Mouse (Mus musculus): ENCODE data around the gene Pald1. TPM values are rescaled to one million over a fixed set of nuclear protein-coding genes. Genes with fewer than 3 reads are reported as not detected.
A peak's percentile ranks its signal among the peaks of the same experiment; 100 is the strongest.

Gene Pald1
- polyA plus RNA-seq (2015; fragmentation: Nextera tagmentation; extraction: Ambion mirVana): 20.2 and 24.8 TPM in 2 replicates

DNA sequence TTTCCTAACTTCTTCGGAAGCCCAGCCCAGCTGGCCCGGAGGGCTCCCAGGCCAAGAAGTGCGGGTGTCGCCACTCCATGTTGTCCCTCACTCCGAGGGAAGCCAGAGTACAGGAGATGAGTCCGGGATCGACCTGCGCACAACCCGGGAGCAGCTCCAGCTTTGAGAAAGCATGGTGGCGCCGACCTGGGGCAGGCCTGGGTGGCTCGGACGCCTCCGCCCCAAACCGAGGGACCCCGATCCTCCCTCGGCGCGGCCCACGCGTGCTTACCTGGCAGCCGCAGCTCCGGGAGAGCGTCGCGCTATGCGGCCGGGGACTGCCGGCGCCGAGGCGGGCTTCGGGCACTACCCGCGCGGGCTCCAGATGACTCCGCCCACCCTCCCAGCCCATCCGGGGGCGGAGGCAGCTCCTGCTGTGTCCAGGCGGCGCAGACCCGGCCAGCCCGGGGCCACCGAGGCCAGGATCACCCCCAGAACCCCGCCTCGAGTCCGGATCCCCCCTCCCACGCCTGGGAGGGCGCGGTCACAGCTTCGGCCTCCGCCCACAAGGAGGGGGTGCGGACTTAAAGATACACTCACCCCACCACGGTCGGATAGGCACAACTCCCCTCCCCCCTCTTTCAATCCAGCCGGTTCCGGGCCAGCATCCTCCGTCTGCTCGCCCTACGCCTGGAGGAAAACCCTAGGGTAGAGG lies at the start of gene Pald1:
Pald1 (minus strand) TSS at position 510 of the 694 bp plus-strand sequence.
- Histone ChIP-seq H3K4me1 (replicated peaks; ENCODE audit: insufficient read depth, low read length) (peaks cover 20% of the 10 kb centered on the region; the same call in 1 of the 2 replicates), H3K9ac (ENCODE audit: low read depth, low read length) (peak within 1 kb of the TSS; percentile 71), H3K9me3 (replicated peaks; ENCODE audit: low read length) (no peaks in the 10 kb centered on the region), H3K27ac (peak within 1 kb of the TSS; percentile 76), H3K4me2 (ENCODE audit: low read length) (peak within 1 kb of the TSS; percentile 87), H3K4me3 (replicated peaks; ENCODE audit: low read depth, low read length) (peak within 1 kb of the TSS; percentile 60), H3K27me3 (ENCODE audit: insufficient read depth, low read length) (no peaks in the 10 kb centered on the region), H3K36me3 (ENCODE audit: insufficient read depth, low read length) (no peaks in the 10 kb centered on the region)
- TF ChIP-seq CTCF (IDR thresholded peaks at IDR 0.05; ENCODE audit: low read depth): no peak
- ATAC-seq (replicated peaks; ENCODE audit: low FRiP score, low read depth) (peak; percentile 84), DNase-seq (ENCODE audit: low spot score) (peak; percentile 88)
- WGBS: under 1% methylated on average over 60 of the region's 60 CpGs

- Histone ChIP-seq H3K4me1 (replicated peaks; ENCODE audit: insufficient read depth, low read length) (no peaks in the 10 kb centered on the region), H3K9ac (ENCODE audit: low read depth, low read length) (no peak overlapping the region), H3K4me2 (ENCODE audit: low read length) (no peak overlapping the region), H3K27me3 (ENCODE audit: insufficient read depth, low read length) (no peaks in the 10 kb centered on the region), H3K36me3 (ENCODE audit: insufficient read depth, low read length) (peaks cover 43% of the 10 kb centered on the region), H3K9me3 (replicated peaks; ENCODE audit: low read length) (no peaks in the 10 kb centered on the region), H3K27ac (no peak overlapping the region), H3K4me3 (replicated peaks; ENCODE audit: low read depth, low read length) (no peak overlapping the region)
- TF ChIP-seq CTCF (IDR thresholded peaks at IDR 0.05; ENCODE audit: low read depth): no peak
- ATAC-seq (replicated peaks; ENCODE audit: low FRiP score, low read depth): no peak
- 91% methylated on average over 9 of the region's 9 CpGs for WGBS
- no peak for DNase-seq (ENCODE audit: low spot score)
Measured at GRCm38 (mm10) chr10:61431375-61431774, 48.0 kb upstream of the Pald1 start.

DNA sequence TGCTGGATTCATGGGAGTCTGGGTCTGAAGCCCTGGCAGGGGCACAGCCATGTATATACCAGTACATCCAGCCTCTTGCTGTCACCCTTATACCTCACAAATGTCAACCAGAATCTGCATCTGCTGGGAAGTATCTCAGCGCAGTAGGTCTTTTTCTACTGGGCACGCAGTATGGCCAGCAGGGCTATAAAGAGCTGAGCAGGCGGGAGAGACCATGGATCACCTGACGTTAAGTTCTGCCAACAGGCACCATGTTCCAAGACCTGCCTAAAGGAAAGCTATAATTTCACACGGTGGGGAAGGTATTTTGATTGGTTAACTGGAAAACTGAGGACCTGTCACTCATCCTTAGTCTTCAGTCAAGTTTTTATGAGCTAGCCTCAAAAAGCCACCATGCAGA lies 45.7 kb upstream of the Pald1 start:
- no peak overlapping the region for H3K27ac ChIP-seq
- whole genome bisulfite sequencing: 92% methylated on average over 5 of the region's 5 CpGs
- H3K27me3 ChIP-seq (ENCODE audit: insufficient read depth, low read length): no peaks in the 10 kb centered on the region
- ATAC-seq (replicated peaks; ENCODE audit: low FRiP score, low read depth): no peak
- no peak for DNase-seq (ENCODE audit: low spot score)
- H3K9me3 ChIP-seq (replicated peaks; ENCODE audit: low read length): no peaks in the 10 kb centered on the region
- peaks cover 30% of the 10 kb centered on the region for H3K36me3 ChIP-seq (ENCODE audit: insufficient read depth, low read length)
- H3K9ac ChIP-seq (ENCODE audit: low read depth, low read length): no peak overlapping the region
- TF ChIP-seq CTCF (IDR thresholded peaks at IDR 0.05; ENCODE audit: low read depth): no peak
- no peaks in the 10 kb centered on the region for H3K4me1 ChIP-seq (replicated peaks; ENCODE audit: insufficient read depth, low read length)
- no peak overlapping the region for H3K4me2 ChIP-seq (ENCODE audit: low read length)
- H3K4me3 ChIP-seq (replicated peaks; ENCODE audit: low read depth, low read length): no peak overlapping the region

GRCm38 (mm10) chr10:61428416-61428815 lies 45.1 kb upstream of the Pald1 start:
- WGBS: 54% methylated on average over 4 of the region's 4 CpGs
- no peaks in the 10 kb centered on the region for H3K4me1 ChIP-seq (replicated peaks; ENCODE audit: insufficient read depth, low read length)

DNA sequence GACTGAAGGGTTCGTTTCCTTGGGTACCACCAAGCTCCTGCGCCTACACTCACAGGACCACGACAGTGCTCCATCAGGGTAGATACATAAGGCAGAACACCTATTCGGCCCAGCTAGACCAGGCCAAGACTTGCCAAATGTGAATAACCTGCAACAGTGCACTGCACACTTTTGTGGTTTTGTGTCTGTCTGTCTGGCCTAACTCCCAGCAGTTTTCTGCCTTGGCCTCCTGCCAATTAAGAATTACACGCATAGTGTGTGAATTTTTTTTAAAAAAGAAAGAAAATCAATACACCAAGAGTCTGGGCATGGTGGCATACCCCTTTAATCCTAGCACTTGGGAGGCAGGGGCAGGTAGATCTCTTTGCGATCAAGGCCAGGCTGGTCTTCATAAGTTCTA lies 44.6 kb upstream of the Pald1 start:
- 85% methylated on average over 6 of the region's 6 CpGs for WGBS
- H3K4me1 ChIP-seq (replicated peaks; ENCODE audit: insufficient read depth, low read length): no peaks in the 10 kb centered on the region
- H3K9me3 ChIP-seq (replicated peaks; ENCODE audit: low read length): no peaks in the 10 kb centered on the region

More at GRCm38 (mm10) chr10:61428416-61428815, 45.1 kb upstream of the Pald1 start:
- Histone ChIP-seq H3K4me3 (replicated peaks; ENCODE audit: low read depth, low read length) (no peak overlapping the region), H3K4me2 (ENCODE audit: low read length) (no peak overlapping the region), H3K27ac (no peak overlapping the region), H3K9me3 (replicated peaks; ENCODE audit: low read length) (no peaks in the 10 kb centered on the region), H3K36me3 (ENCODE audit: insufficient read depth, low read length) (peaks cover 23% of the 10 kb centered on the region), H3K9ac (ENCODE audit: low read depth, low read length) (no peak overlapping the region), H3K27me3 (ENCODE audit: insufficient read depth, low read length) (no peaks in the 10 kb centered on the region)
- no peak for TF ChIP-seq CTCF (IDR thresholded peaks at IDR 0.05; ENCODE audit: low read depth)
- no peak for DNase-seq (ENCODE audit: low spot score)
- no peak for ATAC-seq (replicated peaks; ENCODE audit: low FRiP score, low read depth)

DNA sequence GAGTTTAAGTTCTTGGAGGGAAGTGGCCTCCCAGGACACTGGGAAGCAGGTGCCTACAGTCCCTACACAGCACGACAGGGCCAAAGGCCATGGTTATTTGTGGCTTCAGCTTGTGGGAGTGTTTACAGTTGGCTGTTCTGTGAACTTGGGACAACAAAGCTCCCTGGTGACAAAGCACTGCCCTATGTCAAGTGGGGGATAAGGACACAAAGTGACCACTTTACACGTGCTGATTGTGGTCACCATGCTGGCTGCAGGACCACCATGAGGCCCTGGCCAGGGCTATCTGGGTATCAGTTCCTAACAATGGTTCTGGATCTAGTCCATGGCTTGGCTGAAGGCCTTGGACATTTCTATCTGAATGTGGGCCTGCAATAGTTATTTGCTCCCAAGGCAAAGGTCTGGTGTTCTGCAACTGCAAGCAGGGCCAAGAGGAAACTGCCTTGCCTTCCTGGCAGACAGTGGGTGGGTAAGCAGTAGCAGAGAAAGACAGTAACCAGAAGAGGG lies 43.0 kb upstream of the Pald1 start:
- Histone ChIP-seq H3K4me1 (replicated peaks; ENCODE audit: insufficient read depth, low read length) (no peaks in the 10 kb centered on the region), H3K27ac (no peak overlapping the region), H3K9me3 (replicated peaks; ENCODE audit: low read length) (no peaks in the 10 kb centered on the region), H3K4me2 (ENCODE audit: low read length) (no peak overlapping the region), H3K9ac (ENCODE audit: low read depth, low read length) (no peak overlapping the region), H3K27me3 (ENCODE audit: insufficient read depth, low read length) (no peaks in the 10 kb centered on the region), H3K4me3 (replicated peaks; ENCODE audit: low read depth, low read length) (no peak overlapping the region), H3K36me3 (ENCODE audit: insufficient read depth, low read length) (peaks cover 11% of the 10 kb centered on the region; the same call in 1 of the 2 replicates)
- ATAC-seq (replicated peaks; ENCODE audit: low FRiP score, low read depth): 0 out of 2 replicates have a peak, but pooled peaks have one; percentile 18
- no peak for DNase-seq (ENCODE audit: low spot score)
- TF ChIP-seq CTCF (IDR thresholded peaks at IDR 0.05; ENCODE audit: low read depth): no peak
- WGBS: 24% methylated on average over 2 of the region's 2 CpGs

More for the DNA sequence above, 44.6 kb upstream of the Pald1 start:
- no peak overlapping the region for H3K9ac ChIP-seq (ENCODE audit: low read depth, low read length)
- no peak for TF ChIP-seq CTCF (IDR thresholded peaks at IDR 0.05; ENCODE audit: low read depth)
- DNase-seq (ENCODE audit: low spot score) (no peak), ATAC-seq (replicated peaks; ENCODE audit: low FRiP score, low read depth) (no peak)
- no peak overlapping the region for H3K4me3 ChIP-seq (replicated peaks; ENCODE audit: low read depth, low read length)
- H3K27ac ChIP-seq: no peak overlapping the region
- H3K36me3 ChIP-seq (ENCODE audit: insufficient read depth, low read length): peaks cover 19% of the 10 kb centered on the region
- H3K27me3 ChIP-seq (ENCODE audit: insufficient read depth, low read length): no peaks in the 10 kb centered on the region
- no peak overlapping the region for H3K4me2 ChIP-seq (ENCODE audit: low read length)
